Mouse (Mus musculus): ENCODE results near the gene Cyb5d1.

The Cyb5d1 gene

DNA sequence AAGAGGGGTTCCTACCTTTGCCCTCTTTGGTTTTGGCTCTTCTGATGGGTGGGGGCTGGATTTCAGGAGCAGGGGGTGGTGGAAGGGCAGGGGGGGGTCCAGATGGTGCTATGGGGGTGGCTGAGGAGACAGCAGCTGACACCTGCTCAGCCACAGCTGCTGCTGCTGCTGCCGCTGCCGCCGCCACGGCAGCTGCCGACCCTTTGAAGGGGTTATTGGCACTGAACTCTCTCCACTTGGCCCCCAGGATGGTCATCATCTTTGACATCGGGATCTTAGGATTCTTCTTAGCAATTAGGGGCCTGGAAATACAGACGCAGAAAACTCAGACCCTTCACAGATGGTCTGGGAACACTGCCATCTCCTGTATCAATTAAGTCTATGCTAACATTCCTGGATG is 33.4 kb downstream of the Cyb5d1 start:
- no peak for DNase-seq (ENCODE audit: low spot score in 2 of 2)

DNA sequence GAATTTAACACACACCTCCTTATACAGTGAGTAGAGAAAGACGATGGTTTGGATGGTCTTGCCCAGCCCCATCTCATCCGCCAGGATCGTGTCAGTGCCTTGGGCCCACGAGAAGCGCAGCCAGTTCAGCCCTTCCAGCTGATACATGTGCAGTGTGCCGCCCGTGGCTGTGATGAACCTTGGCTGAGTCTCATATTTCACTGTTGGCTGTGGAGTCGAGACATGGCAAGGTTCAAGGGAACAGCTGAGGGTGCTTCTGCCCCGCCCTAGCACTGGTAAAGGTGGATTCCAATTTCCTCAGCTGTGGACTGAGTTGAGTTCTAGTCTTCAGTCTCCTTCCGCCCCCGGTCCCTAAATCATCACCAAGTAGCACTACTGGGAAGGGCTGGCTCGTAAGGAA is 37.7 kb downstream of the Cyb5d1 start:
- DNase-seq (ENCODE audit: low spot score in 2 of 2), result no peak

DNA sequence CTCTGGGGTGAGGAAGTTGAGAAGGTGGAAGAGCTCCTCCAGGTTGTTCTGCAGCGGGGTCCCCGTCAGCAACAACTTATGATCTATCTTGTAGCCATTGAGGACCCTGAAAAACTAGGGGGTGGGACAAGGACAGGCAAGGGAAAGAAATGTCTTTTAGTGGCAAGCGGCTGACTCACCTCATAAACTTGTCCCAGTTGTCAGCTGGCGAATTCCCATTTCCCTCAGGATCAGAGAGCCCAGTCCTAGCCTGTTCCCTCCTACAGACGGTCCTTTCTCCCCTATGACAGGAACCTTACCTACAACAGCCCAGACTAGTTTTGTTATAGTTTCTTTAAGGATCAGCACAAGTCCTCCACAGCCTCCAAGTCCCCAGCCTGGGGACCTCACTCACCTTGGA is 38.9 kb downstream of the Cyb5d1 start:
- no peak for DNase-seq (ENCODE audit: low spot score in 2 of 2)

GRCm38 (mm10) chr11:69346441-69346840 is 49.0 kb downstream of the Cyb5d1 start:
- no peak for DNase-seq (ENCODE audit: low spot score in 2 of 2)
